Mouse (Mus musculus) kidney, postnatal 36 days (tissue): ENCODE data around the gene Mark3.
A peak's percentile ranks its signal among the peaks of the same experiment; 100 is the strongest.

ENCODE experiments used
- DNase-seq, 2 experiments: peaks; one replicate each; pipeline ENCODE4 v3.0.0; 2021 to 2022; ENCODE audit warnings: mixed read lengths in 2 of 2

The Mark3 gene

DNA sequence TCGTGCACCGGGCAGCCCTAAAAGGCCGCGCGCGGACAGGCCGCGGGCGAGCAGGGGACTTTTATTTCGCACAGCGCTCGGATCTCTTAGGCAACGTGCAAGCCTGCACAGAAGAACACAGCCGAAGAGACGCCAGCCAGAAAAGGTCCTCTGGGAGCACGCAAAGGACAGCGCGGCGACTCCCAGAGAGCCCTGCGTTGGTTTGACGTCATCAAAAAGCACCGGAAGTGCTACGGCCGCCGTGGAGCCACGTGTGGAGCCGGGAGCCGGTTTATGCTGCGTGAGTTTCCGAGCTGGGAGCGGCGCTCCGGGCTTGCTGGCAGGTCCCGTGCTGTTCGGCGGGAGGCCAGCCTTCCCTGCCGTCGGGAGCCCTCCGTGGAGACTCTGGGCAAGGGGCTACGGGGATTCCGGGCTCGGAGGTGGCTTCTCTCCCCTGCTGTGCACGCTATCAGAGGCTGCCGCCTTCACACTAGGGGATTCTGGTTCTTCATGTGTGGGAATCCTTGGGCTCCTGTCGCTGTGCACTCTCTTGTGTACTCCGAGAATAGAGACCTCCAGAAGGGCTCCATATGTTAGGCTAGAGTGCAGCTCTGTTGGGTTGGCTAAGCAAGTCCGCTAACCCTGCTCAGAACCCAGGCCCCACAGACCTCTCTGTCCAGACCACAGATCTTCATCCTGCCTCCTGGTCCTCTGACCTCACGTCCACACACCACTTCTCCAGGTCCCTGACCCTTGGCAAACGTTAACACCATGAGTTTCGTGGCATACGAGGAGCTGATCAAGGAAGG is 103.8 kb downstream of the Mark3 start, which contains the start of gene Trmt61a:
Trmt61a (plus strand) TSS at position 224 of the 788 bp plus-strand sequence.
- DNase-seq: peak; percentile 94

DNA sequence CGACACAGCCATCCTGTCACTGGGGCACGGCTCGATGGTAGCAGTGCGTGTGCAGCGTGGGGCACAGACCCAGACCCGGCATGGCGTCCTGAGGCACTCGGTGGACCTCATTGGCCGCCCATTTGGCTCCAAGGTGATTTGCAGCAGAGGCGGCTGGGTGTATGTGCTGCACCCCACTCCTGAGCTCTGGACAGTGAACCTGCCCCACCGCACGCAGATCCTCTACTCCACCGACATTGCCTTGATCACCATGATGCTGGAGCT is 104.3 kb downstream of the Mark3 start:
- DNase-seq: no peak

DNA sequence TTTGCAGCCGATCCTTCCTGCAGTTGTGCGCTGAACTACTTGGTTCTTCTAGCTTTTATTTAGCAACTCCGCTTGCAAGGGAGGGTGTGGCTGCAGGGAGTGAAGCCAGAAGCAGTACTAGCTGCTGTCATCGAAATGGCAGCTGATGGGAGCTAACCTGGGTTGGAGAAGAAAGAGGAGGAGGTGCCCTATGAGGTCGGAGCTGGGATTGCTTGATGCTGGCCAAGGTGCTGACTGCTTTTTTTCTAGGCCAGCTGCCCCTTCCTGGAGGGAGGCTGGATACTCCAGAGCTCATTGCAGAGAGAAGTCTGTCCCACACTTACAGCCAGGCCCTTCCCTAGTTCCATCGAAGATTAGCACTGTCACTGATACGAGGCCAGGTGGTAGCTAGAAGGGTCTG is 104.7 kb downstream of the Mark3 start:
- DNase-seq: no peak

DNA sequence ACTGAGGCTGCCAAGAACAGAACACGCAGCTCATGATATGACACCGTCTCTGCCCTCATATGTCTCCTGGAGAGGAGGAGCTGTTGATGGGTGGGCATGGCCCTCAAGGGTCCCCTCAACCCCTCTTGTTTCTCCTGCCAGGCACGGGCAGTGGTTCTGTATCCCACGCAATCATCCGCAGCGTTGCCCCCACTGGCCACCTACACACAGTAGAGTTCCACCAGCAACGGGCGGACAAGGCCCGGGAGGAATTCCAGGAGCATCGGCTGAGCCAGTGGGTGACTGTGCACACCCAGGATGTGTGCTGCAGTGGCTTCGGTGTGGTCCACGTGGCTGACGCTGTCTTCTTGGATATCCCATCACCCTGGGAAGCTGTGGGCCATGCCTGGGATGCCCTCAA is 106.3 kb downstream of the Mark3 start:
- no peak for DNase-seq

DNA sequence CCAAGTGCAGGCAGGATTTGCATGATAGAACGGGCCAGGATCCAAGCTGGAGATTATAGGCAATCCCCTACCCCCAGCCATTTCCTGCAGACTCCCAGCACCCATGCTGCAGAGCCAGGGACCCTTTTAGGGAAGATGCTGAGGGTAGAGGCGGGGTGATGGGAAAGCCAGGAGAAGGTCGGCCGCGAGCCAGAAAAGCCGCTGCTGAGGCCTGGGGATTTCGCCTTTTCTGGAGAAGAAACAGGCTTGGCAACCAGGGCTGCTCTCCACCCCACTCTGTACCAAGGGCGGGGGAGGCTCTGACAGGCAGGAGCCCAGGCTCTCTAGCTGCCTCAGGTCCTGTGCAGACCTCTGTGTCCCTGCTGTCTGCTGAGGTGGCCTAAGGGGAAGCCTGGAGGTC is 107.0 kb downstream of the Mark3 start:
- DNase-seq: no peak

DNA sequence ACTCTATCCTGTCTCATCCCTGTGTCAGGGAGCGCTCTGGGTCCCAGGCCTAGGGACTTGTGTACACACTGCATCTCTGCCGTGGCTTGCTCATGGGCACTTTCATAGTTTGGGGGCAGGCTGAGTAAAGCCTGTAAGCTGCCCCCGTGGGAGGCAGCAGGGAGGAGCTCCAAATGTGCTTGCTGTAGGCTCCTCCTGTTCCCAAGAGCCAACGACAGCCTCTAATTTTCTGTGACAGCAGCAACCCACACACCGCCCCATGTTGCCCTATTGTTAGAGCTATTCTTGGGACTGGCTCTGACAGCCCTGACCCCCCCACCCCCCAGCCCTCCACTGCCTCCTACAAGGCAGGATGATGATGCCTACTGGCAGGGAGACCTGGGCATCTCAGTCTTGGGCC is 107.7 kb downstream of the Mark3 start:
- DNase-seq: no peak

DNA sequence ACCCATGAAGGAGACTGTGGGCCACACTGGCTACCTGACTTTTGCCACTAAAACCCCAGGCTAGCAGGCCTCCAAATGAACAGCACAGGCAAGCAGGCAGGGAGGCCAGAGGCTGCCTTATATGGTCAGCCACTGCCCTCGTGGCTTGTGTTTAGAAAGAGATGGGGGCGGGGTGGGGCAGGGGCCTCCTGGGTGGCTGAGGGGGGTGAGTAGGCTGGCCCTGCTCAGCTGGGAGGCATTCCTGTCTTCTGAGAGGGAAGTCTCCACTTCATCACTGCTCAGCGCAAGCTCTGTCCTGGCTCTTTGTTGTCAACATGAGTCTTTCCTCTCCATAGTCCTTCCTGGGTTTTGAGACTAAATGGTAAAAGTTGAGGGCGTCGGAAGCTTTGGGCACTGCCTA is 108.5 kb downstream of the Mark3 start:
- DNase-seq: no peak

DNA sequence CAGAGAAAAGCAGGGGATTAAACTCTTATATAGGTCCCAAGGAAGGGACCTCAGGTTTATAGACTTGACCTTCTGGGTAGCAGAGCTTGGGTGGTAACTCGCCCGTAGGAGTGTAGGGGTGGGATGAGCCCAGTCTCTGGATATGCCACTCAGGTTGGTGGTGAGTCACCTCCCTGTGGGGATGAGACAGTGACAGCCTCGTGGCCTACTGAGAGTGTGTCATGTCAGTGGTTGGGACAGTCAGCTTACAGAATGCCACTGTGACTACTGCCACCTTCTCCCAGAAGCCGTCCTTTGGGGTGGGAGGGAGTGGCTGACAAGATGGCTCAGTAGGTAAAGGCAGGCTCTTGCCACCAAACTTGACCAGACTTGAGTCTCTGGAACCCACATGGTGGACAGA is 112.1 kb downstream of the Mark3 start:
- no peak for DNase-seq

DNA sequence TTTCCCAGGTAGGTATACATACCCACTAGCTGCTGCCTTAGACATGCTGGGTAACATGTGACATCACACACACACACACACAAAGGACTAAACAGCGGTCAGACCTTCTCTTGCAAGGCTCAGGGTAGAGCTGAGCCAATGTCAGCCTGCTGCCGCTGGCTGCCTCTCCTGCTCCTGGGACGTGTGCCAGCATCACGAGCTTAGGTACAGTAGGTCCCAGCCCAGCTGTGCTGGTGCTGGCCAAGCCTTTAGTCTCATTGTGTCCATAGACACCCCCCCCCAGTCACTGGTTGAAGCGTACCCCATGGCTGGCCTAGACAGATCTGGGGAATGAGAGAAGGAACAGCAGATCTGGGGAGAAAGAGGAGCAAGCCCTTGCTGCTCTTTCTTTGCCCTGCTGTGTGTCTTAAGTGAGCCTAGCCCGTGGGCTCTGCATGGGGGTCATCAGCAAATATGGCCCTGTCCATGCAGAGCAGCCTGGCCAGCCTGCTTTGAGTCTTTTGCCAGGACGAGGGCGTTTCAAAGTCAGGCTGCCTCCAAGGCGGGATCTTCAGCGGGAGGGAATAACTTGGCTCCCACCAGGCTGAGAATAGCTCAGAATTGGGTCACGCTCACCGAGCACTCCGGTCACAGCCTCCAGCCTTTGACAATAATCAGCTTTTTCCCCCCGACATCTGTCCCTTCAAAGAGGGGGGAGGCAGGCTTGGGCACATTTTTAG is 113.2 kb downstream of the Mark3 start:
- peak; percentile 95 for DNase-seq

DNA sequence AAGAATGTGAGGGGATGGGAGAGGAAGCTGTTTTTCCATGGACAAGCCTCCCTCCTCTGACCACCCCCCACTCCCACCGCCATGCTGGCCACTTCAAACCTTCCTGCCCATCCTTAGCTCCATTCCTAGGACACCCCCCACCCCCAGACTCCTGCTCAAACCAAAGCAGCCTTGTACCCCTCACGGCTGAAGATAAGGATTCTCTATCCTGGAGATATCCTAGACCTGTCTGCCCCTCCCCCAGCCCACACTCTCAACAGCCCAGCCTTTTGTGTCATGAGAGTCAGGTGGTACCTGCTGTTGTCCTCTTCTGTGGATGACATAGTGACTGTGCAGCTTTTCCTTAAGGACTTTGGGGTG is 113.7 kb downstream of the Mark3 start:
- DNase-seq: peak in 1 of 2 experiments; percentile 49

DNA sequence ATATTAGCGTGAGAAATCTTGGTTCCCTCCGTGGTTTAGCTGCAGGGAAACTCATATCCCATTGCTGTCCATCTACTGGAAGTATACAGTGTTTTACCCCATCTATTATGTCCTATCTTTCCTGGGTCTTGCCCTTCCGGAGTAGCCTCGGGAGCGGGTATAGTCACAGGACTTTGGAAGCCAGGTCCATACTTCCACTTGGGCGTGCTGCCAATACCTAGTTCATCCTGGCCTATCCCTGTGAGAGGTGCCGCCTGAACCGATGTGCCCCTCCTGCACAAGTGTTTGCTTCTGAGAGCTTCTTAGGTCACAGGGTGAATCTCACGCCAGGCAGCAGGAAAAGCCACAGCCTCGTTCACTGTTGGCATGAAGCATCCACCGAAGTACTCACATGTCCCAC is 115.1 kb downstream of the Mark3 start:
- DNase-seq: peak; percentile 83 to 87

DNA sequence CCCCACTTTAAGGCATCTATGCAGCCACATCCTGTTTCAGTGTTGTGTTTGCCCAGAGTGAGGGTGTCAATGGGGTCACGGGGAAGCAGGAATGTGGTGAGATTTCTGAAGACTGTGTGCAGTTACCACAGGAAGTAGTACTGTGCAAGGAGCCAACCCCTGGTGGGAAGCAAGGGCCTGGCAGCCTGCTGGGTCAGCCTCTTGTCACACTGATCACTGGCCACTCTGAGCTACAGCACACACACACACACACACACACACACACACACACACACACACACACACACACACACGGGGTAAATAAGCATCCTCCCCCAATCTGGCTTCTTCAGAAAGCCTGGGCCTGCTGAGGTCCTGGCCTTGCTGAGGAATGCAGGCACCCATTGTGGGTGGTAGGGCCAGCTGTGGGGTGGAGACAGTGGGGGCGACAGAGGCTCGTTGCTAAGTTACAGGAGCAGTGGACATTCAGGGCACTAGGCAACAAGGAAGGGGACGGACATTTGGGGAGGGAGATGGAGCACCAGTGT is 117.1 kb downstream of the Mark3 start:
- DNase-seq: peak in 1 of 2 experiments; percentile 37

DNA sequence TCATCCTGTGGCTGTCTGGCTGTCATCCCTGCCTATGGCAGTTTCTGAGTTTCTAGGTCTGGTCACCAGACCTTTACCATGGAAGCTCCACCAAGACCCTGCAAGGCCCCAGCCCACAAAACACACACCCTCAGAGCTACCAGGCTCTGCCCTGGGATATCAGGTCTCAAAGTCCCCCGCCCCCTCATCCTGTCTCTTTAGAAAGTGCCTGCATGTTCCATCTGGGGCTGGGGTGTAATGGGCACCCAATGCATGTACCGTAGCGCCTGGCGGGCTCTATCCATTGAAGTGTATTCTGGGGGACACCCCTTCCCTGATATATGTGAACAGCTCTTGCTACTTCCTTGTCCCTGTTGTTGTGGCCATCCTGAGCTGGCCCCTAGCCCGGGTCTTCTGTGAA is 118.6 kb downstream of the Mark3 start:
- DNase-seq: no peak

DNA sequence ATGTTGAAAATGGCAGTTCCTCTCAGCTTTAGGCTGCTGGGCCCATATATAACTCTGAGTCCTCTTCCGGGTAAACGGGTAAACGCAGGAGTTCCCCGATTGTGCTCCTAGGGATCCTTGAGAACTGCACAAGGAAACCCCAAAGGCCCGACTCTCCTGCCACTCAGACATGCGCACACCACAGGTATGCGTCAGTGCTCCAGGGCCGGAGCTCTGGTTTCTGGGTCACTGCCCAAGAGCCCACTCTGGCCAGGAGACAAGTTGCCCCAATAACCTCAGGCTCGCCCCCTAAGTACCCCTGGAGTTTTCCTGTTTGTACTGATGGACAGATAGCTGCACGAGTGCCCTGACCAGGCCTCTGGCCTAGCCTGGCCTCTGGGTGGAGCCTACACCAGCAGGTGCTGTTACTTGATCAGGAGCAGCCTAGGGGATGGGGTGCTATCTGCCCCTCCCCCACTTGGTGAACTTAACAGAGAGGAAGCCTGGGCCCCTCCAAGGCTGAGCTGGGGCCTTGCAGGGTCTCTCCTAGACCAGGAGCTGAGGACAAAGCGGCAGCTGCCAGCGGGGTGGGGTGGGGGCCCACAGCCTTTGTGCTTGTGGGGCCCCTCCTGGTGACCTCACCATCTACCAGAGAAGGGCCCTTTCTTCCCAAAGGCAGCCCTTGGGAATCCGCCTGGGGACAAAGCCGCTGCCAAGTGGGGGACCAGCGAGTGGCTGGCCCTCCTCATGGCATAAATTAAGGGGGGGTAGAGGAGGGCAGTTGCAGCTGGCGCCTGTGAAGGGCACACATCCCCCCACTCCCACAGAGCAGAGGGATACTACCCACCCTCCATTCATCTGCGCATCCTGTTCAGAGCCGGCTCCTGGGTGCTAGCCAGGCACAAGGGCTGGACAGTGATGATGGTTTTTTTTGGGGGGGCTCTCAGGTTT is 119.3 kb downstream of the Mark3 start:
- peak in 1 of 2 experiments; percentile 42 for DNase-seq

DNA sequence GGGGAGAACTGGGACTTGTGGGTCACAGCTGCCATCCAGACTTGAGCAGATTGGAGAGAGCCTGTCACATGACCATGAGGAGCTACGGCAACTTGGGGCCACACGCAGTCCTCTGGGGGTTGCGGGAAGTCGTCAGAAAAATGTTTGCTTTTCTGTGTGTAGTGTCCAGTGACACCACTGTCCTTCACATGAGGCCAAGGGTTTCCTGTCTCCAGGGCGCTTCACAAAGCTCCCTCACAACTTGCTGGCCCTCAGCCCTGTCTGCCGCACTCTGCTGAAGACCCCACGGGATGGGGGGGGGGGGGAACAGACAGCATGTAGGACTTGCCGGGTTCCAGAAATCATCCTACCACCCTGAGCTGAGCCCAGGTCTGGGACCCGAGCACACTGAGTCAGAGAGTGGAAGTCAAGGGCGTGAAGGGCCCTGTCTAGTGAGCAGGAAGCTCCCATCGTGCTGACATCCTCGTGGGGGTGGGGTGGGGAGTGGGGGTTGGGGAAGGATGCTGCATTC is 120.0 kb downstream of the Mark3 start:
- DNase-seq: no peak

DNA sequence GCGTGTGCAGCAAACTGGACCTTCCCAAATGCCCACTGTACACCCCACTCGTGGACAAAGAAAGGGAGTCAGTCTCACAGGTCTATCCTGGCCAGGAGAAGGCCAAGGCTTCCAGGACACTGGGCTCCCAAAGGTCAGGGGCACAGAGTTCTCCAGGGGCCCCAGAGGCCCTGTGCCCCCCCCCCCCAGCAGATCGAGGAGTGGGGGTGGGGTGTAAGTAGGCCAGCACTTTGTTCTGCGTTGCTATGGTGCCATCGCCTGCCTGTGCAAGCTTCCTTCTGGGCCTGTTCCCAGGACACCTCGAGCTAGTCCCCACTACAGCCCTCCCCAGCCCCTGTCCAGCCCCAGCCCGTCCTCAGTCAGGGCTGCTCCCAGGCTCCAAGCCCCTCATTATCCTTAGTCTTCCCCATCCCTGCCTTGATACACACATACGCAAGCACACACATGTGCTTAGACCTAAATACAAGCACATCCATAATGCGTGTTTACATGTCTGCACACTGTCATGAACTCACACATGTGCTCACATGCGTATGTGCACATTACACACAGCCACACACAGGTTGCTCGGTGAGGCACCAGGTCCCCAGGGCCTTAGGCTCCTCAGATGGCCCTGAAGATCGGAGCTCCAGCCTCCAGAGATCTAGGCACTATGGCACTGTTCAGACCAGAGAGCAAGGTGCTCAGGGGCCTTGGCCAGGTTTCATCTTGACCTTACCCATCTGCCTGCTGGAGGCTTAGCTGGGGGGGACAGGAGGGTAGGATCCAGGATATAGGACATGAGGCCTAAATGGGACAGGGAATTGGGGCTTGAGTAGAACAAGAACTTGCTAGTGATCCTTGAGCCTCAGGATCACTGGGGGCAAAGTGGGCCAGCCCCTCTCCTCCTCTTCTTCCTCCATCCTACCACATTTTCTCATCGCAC is 120.8 kb downstream of the Mark3 start:
- DNase-seq: no peak

DNA sequence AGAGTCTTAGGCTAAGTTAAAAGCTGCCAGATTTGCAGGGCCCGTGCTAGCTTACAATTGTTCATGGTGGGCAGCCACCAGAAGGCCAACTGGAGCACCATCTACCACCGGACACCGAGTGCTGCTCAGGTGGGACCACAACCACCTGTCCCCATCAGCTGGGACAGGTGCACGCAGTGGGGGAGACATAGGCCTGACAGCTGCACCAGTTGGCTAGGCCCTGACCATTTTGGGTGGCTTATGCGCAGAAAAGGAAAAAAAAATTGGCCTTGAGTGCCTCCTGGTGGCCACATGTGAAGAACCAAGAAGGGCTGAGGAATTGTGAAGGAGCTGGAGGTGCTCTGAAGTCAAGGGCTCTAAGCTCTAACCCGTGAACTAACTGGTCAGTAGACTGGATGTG is 121.9 kb downstream of the Mark3 start:
- peak; percentile 76 to 87 for DNase-seq

DNA sequence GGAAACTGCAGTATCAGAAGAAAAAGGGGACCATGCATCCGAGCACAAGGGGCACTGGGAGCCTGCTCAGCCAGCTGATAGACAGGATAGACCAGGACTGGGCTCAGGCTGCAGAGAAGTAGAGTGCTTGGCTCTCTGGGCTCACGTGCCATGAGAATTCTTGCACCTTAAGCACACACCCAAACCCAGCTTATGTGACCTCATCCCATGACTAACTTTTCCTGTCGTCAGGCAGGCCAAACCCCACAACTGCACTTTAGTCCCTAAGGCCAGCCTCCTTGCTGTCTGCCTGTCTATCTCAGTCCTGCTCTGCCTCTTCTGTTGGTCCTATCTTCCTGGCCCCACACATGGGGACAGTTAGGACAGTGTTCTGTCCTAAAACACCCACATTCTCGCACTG is 123.4 kb downstream of the Mark3 start:
- no peak for DNase-seq

DNA sequence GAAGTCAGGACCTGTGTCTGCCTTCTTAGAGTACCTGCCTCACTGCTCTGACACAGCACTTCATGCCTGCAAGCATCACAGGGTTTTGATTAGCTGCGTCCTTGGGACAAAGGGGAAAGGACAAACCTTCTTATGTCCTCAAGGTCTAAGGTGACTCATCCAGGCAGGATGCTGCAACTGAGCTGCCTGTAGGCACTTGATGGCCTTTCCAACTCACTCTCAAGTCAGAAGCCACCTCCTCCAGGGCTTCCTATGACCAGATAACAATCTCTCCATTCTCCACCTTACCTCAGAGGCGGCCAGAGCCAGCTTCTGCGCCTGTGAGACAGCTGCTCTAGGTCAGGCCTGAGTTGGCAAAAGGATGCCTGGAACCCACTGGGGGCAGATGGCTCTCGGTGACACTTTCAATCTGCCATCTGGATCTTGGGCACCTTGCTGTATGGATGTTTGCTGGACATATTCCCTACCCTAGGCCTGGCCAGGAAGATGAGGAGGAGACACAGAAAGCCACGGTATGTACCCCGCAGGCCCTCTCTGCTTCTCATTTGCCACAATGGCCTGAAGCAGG is 124.1 kb downstream of the Mark3 start:
- no peak for DNase-seq

DNA sequence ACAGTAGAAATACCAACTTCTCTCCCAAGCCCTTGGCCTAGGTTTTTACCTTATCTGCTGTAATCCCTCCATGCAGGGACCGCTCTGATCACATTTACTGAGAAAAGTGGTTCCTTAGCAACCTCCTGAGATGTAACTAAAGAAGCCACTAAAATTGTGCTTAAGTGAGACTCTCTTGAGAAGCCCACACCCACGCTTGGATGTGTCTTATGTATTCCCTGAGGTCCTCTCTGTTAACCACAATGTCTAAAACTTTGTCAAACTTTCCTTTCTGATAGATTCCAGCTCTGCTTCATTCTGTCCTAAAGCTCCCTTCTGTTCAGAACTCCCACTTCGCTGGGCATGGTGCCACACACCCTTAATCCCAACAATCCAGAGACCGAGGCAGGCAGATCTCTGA is 125.2 kb downstream of the Mark3 start:
- no peak for DNase-seq

DNA sequence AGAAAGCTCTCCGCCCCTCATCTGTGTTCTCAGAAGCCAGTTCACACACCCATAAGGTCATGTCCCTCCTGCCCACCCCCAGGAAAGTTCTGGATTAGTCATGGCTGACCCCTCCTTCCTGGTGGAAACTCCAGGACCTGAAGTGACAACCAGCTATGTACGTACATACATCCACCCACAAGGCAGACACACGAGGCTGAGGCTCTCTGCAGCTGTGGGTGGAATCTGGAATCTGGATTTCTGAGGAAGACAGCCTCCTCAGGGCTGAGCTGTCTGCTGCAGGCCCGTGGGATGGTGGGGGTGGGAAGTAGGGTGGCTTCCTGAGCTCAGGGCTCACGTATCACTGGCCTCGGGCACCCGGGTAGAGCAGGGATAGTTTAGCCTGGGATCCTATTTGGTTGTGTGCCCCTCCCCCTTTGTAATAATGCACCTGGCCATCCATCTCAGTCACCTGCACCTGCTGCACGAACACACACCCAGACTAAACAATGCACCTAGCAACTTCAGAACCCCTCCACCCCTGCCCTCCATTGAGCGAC is 126.7 kb downstream of the Mark3 start:
- DNase-seq: no peak
